In genomic region chr10:78012661-78013495, GRCm38 (mm10) we compare ENCODE assay signal across 34 mouse cellular contexts. TPM values are rescaled to one million over a fixed set of nuclear protein-coding genes. Genes with fewer than 3 reads are reported as not detected.
A peak's percentile ranks its signal among the peaks of the same experiment; 100 is the strongest.
DNase-seq lines count a peak whose midpoint lies in the region; ATAC-seq and TF ChIP-seq lines count a peak whose summit lies in the region.
"Had no signal": no experiment of that assay in that cellular context is flagged by ENCODE, and none has a peak within 500 bp of the region (broad histone marks: within the 10 kb centered on the region; RNA-seq: fewer than 3 reads in every experiment).

No protein-coding gene starts in this region.

- no peak overlapping the region for H3K4me3 ChIP-seq in liver, adult 2 months (ENCODE audit: insufficient read depth, low read depth, low read length)
- H3K4me3 ChIP-seq in liver, embryonic 11.5 days (ENCODE audit: low read depth, low read length): no peak overlapping the region
- 0 out of 2 replicates have a peak overlapping the region, but pooled peaks have one; percentile 17 for H3K4me3 ChIP-seq in brown adipose tissue, adult 24 weeks (ENCODE audit: insufficient read depth, low read depth, low read length)
- H3K4me3 ChIP-seq in neural tube, embryonic 15.5 days (replicated peaks): no peak overlapping the region
- H3K4me3 ChIP-seq: embryonic facial prominence, embryonic 12.5 days; gastrocnemius, adult 2 months; hindbrain, embryonic 12.5 days; liver, embryonic 12.5 days; midbrain, embryonic 10.5 days had no signal

- no peak overlapping the region for H3K27ac ChIP-seq in liver, adult 2 months (replicated peaks; ENCODE audit: insufficient read depth, low read depth, low read length)
- no peak overlapping the region for H3K27ac ChIP-seq in liver, embryonic 11.5 days (ENCODE audit: low read depth, low read length)
- peak overlapping the region; percentile 99 for H3K27ac ChIP-seq in brown adipose tissue, adult 24 weeks (replicated peaks; ENCODE audit: low read depth, low read length)
- H3K27ac ChIP-seq in neural tube, embryonic 15.5 days (replicated peaks): no peak overlapping the region
- H3K27ac ChIP-seq: embryonic facial prominence, embryonic 12.5 days; gastrocnemius, adult 2 months; hindbrain, embryonic 12.5 days; liver, embryonic 12.5 days; macrophage; midbrain, embryonic 10.5 days had no signal

- WGBS in liver, adult 2 months: 86% methylated on average over 18 of the region's 18 CpGs
- 87% methylated on average over 18 of the region's 18 CpGs for whole genome bisulfite sequencing in liver, embryonic 11.5 days
- 94% methylated on average over 18 of the region's 18 CpGs for WGBS in neural tube, embryonic 15.5 days

- no peak for ATAC-seq in liver, embryonic 11.5 days (replicated peaks; ENCODE audit: low FRiP score)
- no peak for ATAC-seq in neural tube, embryonic 15.5 days (ENCODE audit: low FRiP score)
- no peak for ATAC-seq in activated CD4-positive, CD25-positive, alpha-beta regulatory T cell, adult 4 months
- ATAC-seq: CD4-positive, CD25-positive, alpha-beta regulatory T cell, adult 4 months; forebrain, embryonic 16.5 days; intestine, embryonic 16.5 days; liver, embryonic 12.5 days; midbrain, embryonic 16.5 days had no signal

- H3K4me1 ChIP-seq in liver, adult 2 months (ENCODE audit: control insufficient read depth, insufficient read depth, low read length): peaks cover 13% of the 10 kb centered on the region
- peaks cover 13% of the 10 kb centered on the region for H3K4me1 ChIP-seq in liver, embryonic 11.5 days (replicated peaks; ENCODE audit: control insufficient read depth, insufficient read depth, low read length)
- peaks cover 8% of the 10 kb centered on the region for H3K4me1 ChIP-seq in brown adipose tissue, adult 24 weeks (ENCODE audit: control insufficient read depth, insufficient read depth, insufficient read length, low read length)
- peaks cover 18% of the 10 kb centered on the region for H3K4me1 ChIP-seq in neural tube, embryonic 15.5 days

- peak; percentile 35 for DNase-seq in adrenal gland, adult 8-10 months
- no peak for DNase-seq in adrenal gland, postnatal 4 days (ENCODE audit: low spot score in 2 of 2)
- DNase-seq in liver, adult 2 months (ENCODE audit: extremely low read depth, low read depth, low spot score): peak; percentile 63
- DNase-seq in liver, embryonic 11.5 days (ENCODE audit: low spot score): no peak
- peak; percentile 72 for DNase-seq in ES-CJ7 (ENCODE audit: low read depth, low spot score)
- DNase-seq: cerebellum, adult 9-10 months; embryo, embryonic 11 days; gastrocnemius, adult 2 months; gastrocnemius, postnatal 36 days; heart, postnatal 36 days; kidney, postnatal 25 days; lung, adult 18-20 months; lung, postnatal 10 days; thymus, postnatal 14 days had no signal

- H3K4me2 ChIP-seq in liver, embryonic 11.5 days: no peak overlapping the region
- no peak overlapping the region for H3K4me2 ChIP-seq in neural tube, embryonic 15.5 days
- H3K4me2 ChIP-seq: embryonic facial prominence, embryonic 12.5 days; heart, embryonic 11.5 days; hindbrain, embryonic 12.5 days; liver, embryonic 12.5 days had no signal

- no peaks in the 10 kb centered on the region; the same call in 1 of the 2 replicates for H3K9me3 ChIP-seq in liver, embryonic 11.5 days (ENCODE audit: control insufficient read depth, low read length)
- no peaks in the 10 kb centered on the region for H3K9me3 ChIP-seq in neural tube, embryonic 15.5 days (replicated peaks)
- H3K9me3 ChIP-seq: embryonic facial prominence, embryonic 12.5 days; hindbrain, embryonic 12.5 days; liver, embryonic 12.5 days; midbrain, embryonic 10.5 days had no signal

- no peak for TF ChIP-seq CTCF in liver, adult 2 months (IDR thresholded peaks at IDR 0.05; ENCODE audit: low read depth, low read length)

- H3K9ac ChIP-seq in liver, adult 2 months (ENCODE audit: low read depth, low read length): no peak overlapping the region
- no peak overlapping the region for H3K9ac ChIP-seq in liver, embryonic 11.5 days (ENCODE audit: low read depth, low read length)
- H3K9ac ChIP-seq in neural tube, embryonic 15.5 days (replicated peaks): no peak overlapping the region
- H3K9ac ChIP-seq: embryonic facial prominence, embryonic 12.5 days; hindbrain, embryonic 12.5 days; liver, embryonic 12.5 days had no signal

- no peaks in the 10 kb centered on the region for H3K27me3 ChIP-seq in liver, adult 2 months (ENCODE audit: control insufficient read depth, insufficient read depth, low read length)
- H3K27me3 ChIP-seq in liver, embryonic 11.5 days (replicated peaks; ENCODE audit: control insufficient read depth, insufficient read depth, low read length): 0 out of 2 replicates have a peak, but pooled peaks cover 5% of the 10 kb centered on the region
- no peaks in the 10 kb centered on the region for H3K27me3 ChIP-seq in neural tube, embryonic 15.5 days (replicated peaks)
- H3K27me3 ChIP-seq: embryonic facial prominence, embryonic 12.5 days had no signal

- H3K36me3 ChIP-seq in liver, adult 2 months (ENCODE audit: control insufficient read depth, insufficient read depth, low read length): no peaks in the 10 kb centered on the region
- H3K36me3 ChIP-seq in liver, embryonic 11.5 days (ENCODE audit: control insufficient read depth, insufficient read depth, low read length): 0 out of 2 replicates have a peak, but pooled peaks cover 2% of the 10 kb centered on the region
- H3K36me3 ChIP-seq in neural tube, embryonic 15.5 days: no peaks in the 10 kb centered on the region
- H3K36me3 ChIP-seq: embryonic facial prominence, embryonic 12.5 days; hindbrain, embryonic 12.5 days; liver, embryonic 12.5 days; midbrain, embryonic 10.5 days had no signal

- 0 out of 2 replicates have a peak, but pooled peaks cover under 1% of the 10 kb centered on the region for H3K79me2 ChIP-seq in liver, adult 2 months (ENCODE audit: control insufficient read depth, insufficient read depth, low read length)

- no peak for TF ChIP-seq POLR2A in liver, adult 2 months (IDR thresholded peaks at IDR 0.05; ENCODE audit: extremely low read depth, insufficient read depth, low read length)

RNA-seq across cellular contexts. Expression of gene Pfkl, which starts 3.0 kb away (rescaled TPM):
- total RNA-seq in adrenal gland, adult 8-10 months (2022): 100 to 1,000 TPM in 1 of 4 experiments, 10 to 100 TPM in 3; 79.7 to 108 (median 89.6) TPM
- 10 to 100 TPM; 85.6 to 87.2 TPM for total RNA-seq in adrenal gland, postnatal 4 days (2021)
- 17.5 and 21.1 TPM in 2 replicates for total RNA-seq in liver, adult 2 months (2014; rRNA removed)
- 38.6 and 46.0 TPM in 2 replicates for polyA plus RNA-seq in liver, adult 2 months (2012; rRNA removed)
- 245 and 255 TPM in 2 replicates for polyA plus RNA-seq in liver, embryonic 11.5 days (2014; fragmentation: Nextera tagmentation; extraction: Ambion mirVana)
- 326 and 453 TPM in 2 replicates for polyA plus RNA-seq in brown adipose tissue, adult 24 weeks (2012; ENCODE audit: insufficient read depth, insufficient read length, missing spikeins)
- 112 and 133 TPM in 2 replicates for polyA plus RNA-seq in neural tube, embryonic 15.5 days (2015; fragmentation: Nextera tagmentation; extraction: Ambion mirVana)
- polyA plus RNA-seq in activated CD4-positive, CD25-positive, alpha-beta regulatory T cell, adult 4 months (2017; shearing (Covaris generic)): 10 to 100 TPM; 40.4 to 82.9 TPM

RNA-seq across cellular contexts. Expression of gene Dnmt3l, which starts 28.9 kb away (rescaled TPM):
- 10 to 100 TPM in 3 of 4 experiments, 1 to 10 TPM in 1; 4.3 to 41.2 (median 20.8) TPM for total RNA-seq in adrenal gland, adult 8-10 months (2022)
- 1 to 10 TPM; 2.9 to 3.2 TPM for total RNA-seq in adrenal gland, postnatal 4 days (2021)
- not detected in 2 replicates for total RNA-seq in liver, adult 2 months (2014; rRNA removed)
- not detected in 2 replicates for polyA plus RNA-seq in liver, adult 2 months (2012; rRNA removed)
- polyA plus RNA-seq in liver, embryonic 11.5 days (2014; fragmentation: Nextera tagmentation; extraction: Ambion mirVana): not detected in 2 replicates
- polyA plus RNA-seq in brown adipose tissue, adult 24 weeks (2012; ENCODE audit: insufficient read depth, insufficient read length, missing spikeins): 2.3 and 2.7 TPM in 2 replicates
- 0.09 TPM in 1 of 2 replicates, not detected in the other for polyA plus RNA-seq in neural tube, embryonic 15.5 days (2015; fragmentation: Nextera tagmentation; extraction: Ambion mirVana)
- not detected for polyA plus RNA-seq in activated CD4-positive, CD25-positive, alpha-beta regulatory T cell, adult 4 months (2017; shearing (Covaris generic))
- total RNA-seq: gastrocnemius, adult 2 months; gastrocnemius, postnatal 36 days; heart, adult 18-20 months; heart, postnatal 36 days; layer of hippocampus, postnatal 10 days; left cerebral cortex, adult 18-20 months had no signal
- polyA plus RNA-seq: CD4-positive, CD25-positive, alpha-beta regulatory T cell, adult 4 months; forebrain, embryonic 11.5 days; forebrain, embryonic 16.5 days; heart, embryonic 11.5 days; limb, embryonic 11.5 days; liver, embryonic 12.5 days; midbrain, embryonic 16.5 days; neural tube, embryonic 11.5 days had no signal

RNA-seq across cellular contexts. Expression of gene Aire, which starts 30.5 kb away (rescaled TPM):
- not detected for total RNA-seq in adrenal gland, adult 8-10 months (2022)
- total RNA-seq in adrenal gland, postnatal 4 days (2021): not detected
- total RNA-seq in liver, adult 2 months (2014; rRNA removed): not detected in 2 replicates
- not detected in 2 replicates for polyA plus RNA-seq in liver, adult 2 months (2012; rRNA removed)
- polyA plus RNA-seq in liver, embryonic 11.5 days (2014; fragmentation: Nextera tagmentation; extraction: Ambion mirVana): 0.16 and 0.51 TPM in 2 replicates
- polyA plus RNA-seq in brown adipose tissue, adult 24 weeks (2012; ENCODE audit: insufficient read depth, insufficient read length, missing spikeins): not detected in 2 replicates
- polyA plus RNA-seq in neural tube, embryonic 15.5 days (2015; fragmentation: Nextera tagmentation; extraction: Ambion mirVana): 0.18 and 2.5 TPM in 2 replicates
- polyA plus RNA-seq in activated CD4-positive, CD25-positive, alpha-beta regulatory T cell, adult 4 months (2017; shearing (Covaris generic)): under 1 TPM in 1 of 2 experiments, not detected in 1; 0.44 TPM
- total RNA-seq: adrenal gland, postnatal 36 days; gastrocnemius, adult 2 months; gastrocnemius, postnatal 36 days; heart, adult 18-20 months; heart, postnatal 36 days had no signal
- polyA plus RNA-seq: macrophage; neural tube, embryonic 11.5 days had no signal

RNA-seq across cellular contexts. Expression of gene 1810043G02Rik, which starts 34.6 kb away (rescaled TPM):
- total RNA-seq in adrenal gland, adult 8-10 months (2022): 10 to 100 TPM; 18.8 to 41.2 (median 28.6) TPM
- total RNA-seq in adrenal gland, postnatal 4 days (2021): 10 to 100 TPM; 21.3 to 25.1 TPM
- total RNA-seq in liver, adult 2 months (2014; rRNA removed): 5.9 and 8.0 TPM in 2 replicates
- 13.2 and 13.7 TPM in 2 replicates for polyA plus RNA-seq in liver, adult 2 months (2012; rRNA removed)
- 12.1 and 12.8 TPM in 2 replicates for polyA plus RNA-seq in liver, embryonic 11.5 days (2014; fragmentation: Nextera tagmentation; extraction: Ambion mirVana)
- 16.0 and 16.4 TPM in 2 replicates for polyA plus RNA-seq in brown adipose tissue, adult 24 weeks (2012; ENCODE audit: insufficient read depth, insufficient read length, missing spikeins)
- polyA plus RNA-seq in neural tube, embryonic 15.5 days (2015; fragmentation: Nextera tagmentation; extraction: Ambion mirVana): 48.5 and 51.5 TPM in 2 replicates
- 10 to 100 TPM in 1 of 2 experiments, 1 to 10 TPM in 1; 7.1 to 11.1 TPM for polyA plus RNA-seq in activated CD4-positive, CD25-positive, alpha-beta regulatory T cell, adult 4 months (2017; shearing (Covaris generic))

RNA-seq across cellular contexts. Expression of gene Trpm2, which starts 42.5 kb away (rescaled TPM):
- total RNA-seq in adrenal gland, adult 8-10 months (2022): 10 to 100 TPM in 2 of 4 experiments, 1 to 10 TPM in 2; 2.2 to 10.4 (median 7.6) TPM
- 1 to 10 TPM; 4.1 to 4.3 TPM for total RNA-seq in adrenal gland, postnatal 4 days (2021)
- 3.1 and 4.1 TPM in 2 replicates for total RNA-seq in liver, adult 2 months (2014; rRNA removed)
- polyA plus RNA-seq in liver, adult 2 months (2012; rRNA removed): 2.1 and 3.3 TPM in 2 replicates
- 1.2 TPM in 2 replicates for polyA plus RNA-seq in liver, embryonic 11.5 days (2014; fragmentation: Nextera tagmentation; extraction: Ambion mirVana)
- 0.63 TPM in 1 of 2 replicates, not detected in the other for polyA plus RNA-seq in brown adipose tissue, adult 24 weeks (2012; ENCODE audit: insufficient read depth, insufficient read length, missing spikeins)
- polyA plus RNA-seq in neural tube, embryonic 15.5 days (2015; fragmentation: Nextera tagmentation; extraction: Ambion mirVana): 8.1 and 9.5 TPM in 2 replicates
- under 1 TPM; 0.38 TPM for polyA plus RNA-seq in activated CD4-positive, CD25-positive, alpha-beta regulatory T cell, adult 4 months (2017; shearing (Covaris generic))

Comparison
In these comparisons a context has a peak if more than half of its experiments do, and no peak if none do; other contexts are left out.
1. DNase-seq: peak in adrenal gland, adult 8-10 months (single experiment), liver, adult 2 months (single experiment) and ES-CJ7 (single experiment); none in adrenal gland, postnatal 4 days (0 of 2) and liver, embryonic 11.5 days (single experiment).